Mouse (Mus musculus) induced T-regulatory cell, adult 2 months (primary cell): ENCODE measurements at regions not wholly inside any gene's neighbourhood (a gene's known extent, or its start where the extent isn't known, plus 50 kb on each side); places are given as distances from the start of the nearest gene placed in this dataset.

ENCODE experiments used
- DNase-seq: peaks from one replicate; pipeline ENCODE4 v3.0.0-alpha.2; 2012; ENCODE audit warnings: low read depth

GRCm38 (mm10) chr17:45866346-45866745 lies 132.7 kb upstream of the 1600014C23Rik start:
- no peak for DNase-seq

- DNase-seq, result no peak
Observed at GRCm38 (mm10) chr17:45865944-45866343, 132.3 kb upstream of the 1600014C23Rik start.

- DNase-seq, result no peak
Observed at GRCm38 (mm10) chr17:45863471-45864205, 130.0 kb upstream of the 1600014C23Rik start.

GRCm38 (mm10) chr17:45863031-45863430 lies 129.4 kb upstream of the 1600014C23Rik start:
- DNase-seq, result no peak

GRCm38 (mm10) chr17:45859441-45859840 lies 125.8 kb upstream of the 1600014C23Rik start:
- no peak for DNase-seq

- no peak for DNase-seq
Observed at GRCm38 (mm10) chr17:45853931-45854653, 120.4 kb upstream of the 1600014C23Rik start.

GRCm38 (mm10) chr17:45852402-45852801 lies 118.8 kb upstream of the 1600014C23Rik start:
- DNase-seq, result no peak

- DNase-seq, result no peak
Observed at GRCm38 (mm10) chr17:45851723-45852396, 118.2 kb upstream of the 1600014C23Rik start.

GRCm38 (mm10) chr17:45850976-45851375 lies 117.3 kb upstream of the 1600014C23Rik start:
- DNase-seq, result no peak

- no peak for DNase-seq
Observed at GRCm38 (mm10) chr17:45850174-45850573, 116.5 kb upstream of the 1600014C23Rik start.

GRCm38 (mm10) chr17:45848605-45849004 lies 115.0 kb upstream of the 1600014C23Rik start:
- no peak for DNase-seq

- no peak for DNase-seq
Observed at GRCm38 (mm10) chr17:45847701-45848378, 114.2 kb upstream of the 1600014C23Rik start.

GRCm38 (mm10) chr17:45845832-45846231 lies 112.2 kb upstream of the 1600014C23Rik start:
- peak; percentile 25 for DNase-seq

- DNase-seq, result no peak
Observed at GRCm38 (mm10) chr17:45836731-45837130, 103.1 kb upstream of the 1600014C23Rik start.

- DNase-seq, result no peak
Observed at GRCm38 (mm10) chr17:45836253-45836652, 102.6 kb upstream of the 1600014C23Rik start.

- DNase-seq, result no peak
Observed at GRCm38 (mm10) chr17:45834518-45835071, 101.0 kb upstream of the 1600014C23Rik start.

GRCm38 (mm10) chr17:45830324-45830723 lies 96.7 kb upstream of the 1600014C23Rik start:
- peak; percentile 23 for DNase-seq

GRCm38 (mm10) chr17:45829571-45829970 lies 95.9 kb upstream of the 1600014C23Rik start:
- no peak for DNase-seq

- DNase-seq, result no peak
Observed at GRCm38 (mm10) chr17:45828843-45829242, 95.2 kb upstream of the 1600014C23Rik start.

GRCm38 (mm10) chr17:45828284-45828824 lies 94.7 kb upstream of the 1600014C23Rik start:
- no peak for DNase-seq

- DNase-seq, result no peak
Observed at GRCm38 (mm10) chr17:45824977-45825376, 91.3 kb upstream of the 1600014C23Rik start.

- no peak for DNase-seq
Observed at GRCm38 (mm10) chr17:45823501-45823900, 89.9 kb upstream of the 1600014C23Rik start.
